Mouse (Mus musculus) embryonic fibroblast, embryonic 13.5 days (primary cell): ENCODE results near the gene Kcnh7.

Experiments
- CTCF ChIP-seq: IDR thresholded peaks from 2 replicates; pipeline ENCODE4 v1.5.1; 2011; ENCODE audit warnings: mild to moderate bottlenecking, control low read depth, low read length, moderate library complexity, borderline replicate concordance; ENCODE audit not compliant: insufficient read depth
- POLR2A ChIP-seq: IDR thresholded peaks from 2 replicates; pipeline ENCODE4 v1.6.1; 2011; ENCODE audit warnings: low read depth, mild to moderate bottlenecking, control low read depth, low read length, moderate library complexity

GRCm38 (mm10) chr2:62645475-62645874 lies 538.6 kb downstream of the Kcnh7 start:
- TF ChIP-seq CTCF = no peak
- TF ChIP-seq POLR2A = no peak
